Mouse (Mus musculus) stomach, adult 2 months (tissue): ENCODE measurements around the gene Ttf2. TPM values are rescaled to one million over a fixed set of nuclear protein-coding genes. Genes with fewer than 3 reads are reported as not detected.

Experiments
- polyA plus RNA-seq: library from polyadenylated mRNA; depleted of rRNA; stranded (reverse); fragments of >200 nt; gene quantifications from 2 replicates; pipeline ENCODE4 v1.2.3, GENCODE M21; 2012; rRNA removed

The Ttf2 gene
- 0.81 and 0.92 TPM in 2 replicates for polyA plus RNA-seq

DNA sequence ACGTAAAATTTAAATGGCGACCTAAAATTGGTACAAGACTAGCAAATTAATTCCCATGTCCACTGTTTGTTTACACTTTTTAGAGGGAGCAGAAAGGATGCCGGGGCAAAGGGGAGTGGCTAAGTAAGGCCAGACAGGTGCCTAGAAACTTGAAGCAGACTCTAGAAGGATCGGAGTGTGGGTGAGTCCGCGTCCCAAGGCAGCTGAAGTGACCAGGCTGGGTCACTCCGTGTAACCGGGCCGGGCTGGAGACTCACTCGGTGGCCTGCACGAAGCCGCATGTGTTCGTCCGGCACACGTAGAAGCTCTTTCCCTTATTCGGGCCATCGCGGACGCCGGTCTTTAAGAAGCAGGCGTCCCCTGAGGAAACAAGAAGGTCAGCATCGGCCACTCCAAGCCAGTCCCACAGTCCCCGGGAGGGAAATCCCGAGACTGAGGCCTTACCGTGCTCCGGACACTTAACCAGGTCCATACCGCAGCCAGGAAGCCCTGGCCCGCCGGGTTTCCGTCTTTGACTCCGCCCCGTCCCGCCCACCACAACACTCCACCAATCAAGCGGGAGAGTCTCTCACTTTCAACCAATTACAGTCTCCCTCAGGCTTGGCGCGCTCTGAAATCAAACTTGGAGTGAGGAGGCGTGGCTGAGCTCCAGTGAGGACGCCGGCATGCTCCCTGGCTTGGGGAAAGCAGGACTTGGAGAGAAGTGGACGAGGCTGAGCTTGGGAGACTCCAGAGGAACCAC, at the start of gene Ttf2:
TSS of gene Ttf2 (minus strand) at position 488 of the 742 bp plus-strand sequence.

DNA sequence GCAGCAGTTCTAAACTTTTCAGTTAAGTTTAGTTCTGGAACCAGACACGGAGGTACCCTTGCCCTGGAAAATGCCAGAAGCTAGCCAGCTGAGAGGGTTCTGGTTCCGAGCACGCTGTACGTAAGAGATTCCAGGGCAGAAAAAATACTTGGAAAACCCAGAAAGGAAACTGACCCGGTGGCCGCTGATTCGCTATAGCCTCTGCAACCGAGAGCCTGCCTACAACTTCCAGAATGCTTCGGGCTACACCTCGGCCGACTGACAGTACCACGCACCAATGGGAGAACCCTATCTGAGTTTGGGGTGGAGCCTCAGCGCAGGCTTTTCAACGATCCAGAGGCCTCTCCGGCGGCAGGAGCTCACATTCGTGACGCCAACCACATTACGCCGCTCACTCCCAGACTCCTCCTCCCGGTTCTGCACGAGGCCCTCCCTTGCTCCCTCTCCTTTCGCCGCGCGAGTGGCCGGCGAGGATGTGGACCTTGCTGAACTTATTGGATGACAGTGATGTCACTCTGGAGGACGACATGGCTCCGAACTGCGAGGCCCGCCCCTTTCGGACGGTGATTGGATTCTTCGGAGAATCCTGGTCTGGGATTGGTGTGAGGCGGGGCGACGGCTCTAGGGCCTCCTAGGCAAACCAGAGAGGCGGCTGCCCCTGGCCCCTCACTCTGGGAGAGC, 47.5 kb downstream of the Ttf2 start, which contains the start of gene Trim45:
TSS of gene Trim45 (plus strand) at position 378 of the 681 bp plus-strand sequence.

Other genes starting within 250 kb of the Ttf2 start
- 0.19 and 0.36 TPM in 2 replicates for gene Vtcn1, start 144.2 kb downstream of the Ttf2 start, polyA plus RNA-seq
- gene Trim45, start 47.5 kb downstream of the Ttf2 start, polyA plus RNA-seq: 0.89 and 1.1 TPM in 2 replicates
- gene Cd101, start 59.9 kb upstream of the Ttf2 start, polyA plus RNA-seq: 0.13 and 0.19 TPM in 2 replicates
- gene Ptgfrn, start 140.6 kb upstream of the Ttf2 start, polyA plus RNA-seq: 12.3 and 14.8 TPM in 2 replicates